Mouse (Mus musculus) kidney, embryonic 14.5 days (tissue): Measurements from ENCODE around the gene Naip1. TPM values are rescaled to one million over a fixed set of nuclear protein-coding genes. Genes with fewer than 3 reads are reported as not detected.
"Not testable (repeated sequence)": the region's sequence is repeated elsewhere in the genome, so short reads cannot be mapped to it uniquely, and the experiment has no call there.

Experiments used
- ATAC-seq: fragments of 200-750 bp; cut with Nextera tagmentation; 2 replicates; pipeline ENCODE4 v1.8.0; 2017; ENCODE audit warnings: moderate number of reproducible peaks, mild to moderate bottlenecking, moderate TSS enrichment, moderate library complexity; ENCODE audit not compliant: low FRiP score, low TSS enrichment
- H3K27ac ChIP-seq: fragments of 300-500 bp; sonication (generic); 2 replicates; pipeline ENCODE4 v1.5.1; 2014; ENCODE audit warnings: low read depth, mild to moderate bottlenecking, low read length, moderate library complexity, mixed read lengths
- H3K27me3 ChIP-seq: fragments of 300-500 bp; sonication (generic); 2 replicates; pipeline ENCODE4 v1.6.1; 2014; ENCODE audit warnings: mild to moderate bottlenecking, low read length; ENCODE audit not compliant: control insufficient read depth, insufficient read depth
- H3K36me3 ChIP-seq: fragments of 300-500 bp; sonication (generic); 2 replicates; pipeline ENCODE4 v1.6.1; 2014; ENCODE audit warnings: low read length, mixed read lengths; ENCODE audit not compliant: control insufficient read depth, insufficient read depth
- H3K4me1 ChIP-seq: fragments of 300-500 bp; sonication (generic); 2 replicates; pipeline ENCODE4 v1.6.1; 2014; ENCODE audit warnings: low read length, mixed read lengths; ENCODE audit not compliant: control insufficient read depth, insufficient read depth
- H3K4me2 ChIP-seq: fragments of 300-500 bp; sonication (generic); replicated peaks from 2 replicates; pipeline ENCODE4 v1.6.1; 2014; ENCODE audit warnings: low read depth, mild to moderate bottlenecking, low read length
- H3K4me3 ChIP-seq: fragments of 300-500 bp; sonication (generic); 2 replicates; pipeline ENCODE4 v1.5.1; 2014; ENCODE audit warnings: mild to moderate bottlenecking, low read length
- H3K9ac ChIP-seq: fragments of 300-500 bp; sonication (generic); 2 replicates; pipeline ENCODE4 v1.6.1; 2014; ENCODE audit warnings: low read depth, mild to moderate bottlenecking, low read length, moderate library complexity
- H3K9me3 ChIP-seq: fragments of 300-500 bp; sonication (generic); 2 replicates; pipeline ENCODE4 v1.6.1; 2016; ENCODE audit warnings: low read length; ENCODE audit not compliant: control insufficient read depth
- WGBS: fragments of 180-500 bp; shearing (Covaris S2); extraction: QIAGEN DNeasy Blood & Tissue Kit; methylation state at CpG from one replicate; pipeline ENCODE4 v1.1.7; 2014; 5-methylcytosine and 5-hydroxymethylcytosine counted together
- polyA plus RNA-seq: library from polyadenylated mRNA; unstranded; fragments of >200 nt; fragmentation: Nextera tagmentation; extraction: Ambion mirVana; gene quantifications from 2 replicates; pipeline ENCODE4 v1.2.1, GENCODE M21; 2014

Gene Naip1
- 0.04 TPM in 1 of 2 replicates, not detected in the other for polyA plus RNA-seq

GRCm38 (mm10) chr13:100452415-100453127 lies at the start of gene Naip1:
Gene Naip1, minus strand, starts transcription at chr13:100452869.
- not testable (repeated sequence) for H3K4me2 ChIP-seq, H3K4me3 ChIP-seq, H3K36me3 ChIP-seq, H3K9ac ChIP-seq, H3K27ac ChIP-seq, ATAC-seq, H3K9me3 ChIP-seq, H3K27me3 ChIP-seq, H3K4me1 ChIP-seq
- 75% methylated on average over 8 of the region's 8 CpGs for WGBS

GRCm38 (mm10) chr13:100499625-100500024 lies 47.0 kb upstream of the Naip1 start:
- not testable (repeated sequence) for H3K36me3 ChIP-seq, ATAC-seq, H3K4me3 ChIP-seq, H3K27me3 ChIP-seq, H3K27ac ChIP-seq, H3K4me2 ChIP-seq, H3K4me1 ChIP-seq, H3K9me3 ChIP-seq, H3K9ac ChIP-seq

- no peaks in the 10 kb centered on the region for H3K27me3 ChIP-seq
- H3K4me1 ChIP-seq, result no peaks in the 10 kb centered on the region; the same call in 1 of the 2 replicates
- no peak overlapping the region for H3K4me2 ChIP-seq
- no peak overlapping the region for H3K27ac ChIP-seq
- no peaks in the 10 kb centered on the region for H3K9me3 ChIP-seq
- H3K4me3 ChIP-seq, result no peak overlapping the region
- no peak overlapping the region for H3K9ac ChIP-seq
- H3K36me3 ChIP-seq, result no peaks in the 10 kb centered on the region
- 83% methylated on average over 4 of the region's 4 CpGs for WGBS
- ATAC-seq, result no peak
Measured at GRCm38 (mm10) chr13:100495337-100495736, 42.7 kb upstream of the Naip1 start.

GRCm38 (mm10) chr13:100494370-100494769 lies 41.7 kb upstream of the Naip1 start:
- H3K27me3 ChIP-seq, H3K27ac ChIP-seq, H3K4me3 ChIP-seq, ATAC-seq, H3K9me3 ChIP-seq, H3K4me2 ChIP-seq, H3K36me3 ChIP-seq, H3K4me1 ChIP-seq, H3K9ac ChIP-seq: not testable (repeated sequence)
- WGBS, result 69% methylated on average over 8 of the region's 8 CpGs

GRCm38 (mm10) chr13:100493313-100493712 lies 40.6 kb upstream of the Naip1 start:
- Histone ChIP-seq H3K9ac (no peak overlapping the region), H3K27ac (no peak overlapping the region), H3K4me3 (no peak overlapping the region), H3K4me2 (no peak overlapping the region), H3K9me3 (no peaks in the 10 kb centered on the region), H3K4me1 (no peaks in the 10 kb centered on the region; the same call in 1 of the 2 replicates), H3K27me3 (no peaks in the 10 kb centered on the region), H3K36me3 (peaks cover 12% of the 10 kb centered on the region)
- WGBS, result 70% methylated on average over 8 of the region's 8 CpGs
- no peak for ATAC-seq

- Histone ChIP-seq H3K9ac (peak within 1 kb of the TSS; percentile 94), H3K4me2 (peak within 1 kb of the TSS; percentile 70), H3K4me1 (no peaks in the 10 kb centered on the region; the same call in 1 of the 2 replicates), H3K4me3 (peak within 1 kb of the TSS; percentile 94), H3K27me3 (no peaks in the 10 kb centered on the region), H3K9me3 (no peaks in the 10 kb centered on the region), H3K27ac (peak within 1 kb of the TSS; percentile 86), H3K36me3 (peaks cover 22% of the 10 kb centered on the region)
- under 1% methylated on average over 51 of the region's 51 CpGs for WGBS
- ATAC-seq, result peak; percentile 84
Measured at GRCm38 (mm10) chr13:100492061-100492787, 39.6 kb upstream of the Naip1 start, which contains the start of gene Gtf2h2. Gene Gtf2h2, minus strand, starts transcription at chr13:100492579.

GRCm38 (mm10) chr13:100491623-100492022 lies 39.0 kb upstream of the Naip1 start:
- no peak for ATAC-seq
- no peak overlapping the region for H3K27ac ChIP-seq
- H3K4me1 ChIP-seq, result no peaks in the 10 kb centered on the region; the same call in 1 of the 2 replicates

GRCm38 (mm10) chr13:100490424-100490823 lies 37.8 kb upstream of the Naip1 start:
- peaks cover 36% of the 10 kb centered on the region for H3K36me3 ChIP-seq
- no peak overlapping the region for H3K4me2 ChIP-seq
- no peaks in the 10 kb centered on the region for H3K9me3 ChIP-seq
- no peaks in the 10 kb centered on the region for H3K27me3 ChIP-seq
- no peak overlapping the region for H3K27ac ChIP-seq
- H3K4me3 ChIP-seq, result no peak overlapping the region
- H3K9ac ChIP-seq, result no peak overlapping the region
- H3K4me1 ChIP-seq, result no peaks in the 10 kb centered on the region; the same call in 1 of the 2 replicates
- 94% methylated on average over 5 of the region's 5 CpGs for WGBS
- no peak for ATAC-seq

More at GRCm38 (mm10) chr13:100491623-100492022, 39.0 kb upstream of the Naip1 start:
- Histone ChIP-seq H3K9ac (peak overlapping the region; percentile 94), H3K4me3 (peak overlapping the region; percentile 94), H3K4me2 (peak overlapping the region; percentile 70), H3K9me3 (no peaks in the 10 kb centered on the region), H3K36me3 (peaks cover 28% of the 10 kb centered on the region), H3K27me3 (no peaks in the 10 kb centered on the region)
- WGBS, result 16% methylated on average over 6 of the region's 6 CpGs

GRCm38 (mm10) chr13:100483610-100484009 lies 30.9 kb upstream of the Naip1 start:
- Histone ChIP-seq H3K9me3 (no peaks in the 10 kb centered on the region), H3K27me3 (no peaks in the 10 kb centered on the region), H3K27ac (no peak overlapping the region), H3K36me3 (peaks cover 70% of the 10 kb centered on the region), H3K4me2 (no peak overlapping the region), H3K4me1 (no peaks in the 10 kb centered on the region), H3K9ac (no peak overlapping the region), H3K4me3 (no peak overlapping the region)
- ATAC-seq, result peak; percentile 66
- WGBS, result 48% methylated on average over 7 of the region's 7 CpGs
